Mouse (Mus musculus): ENCODE data around the gene Plppr1.

- TF ChIP-seq CTCF (IDR thresholded peaks at IDR 0.05; ENCODE audit: borderline replicate concordance, extremely low read depth, insufficient read depth, insufficient read length) (no peak), POLR2A (IDR thresholded peaks at IDR 0.05; ENCODE audit: borderline replicate concordance, extremely low read depth, insufficient read depth, insufficient read length, poor library complexity, severe bottlenecking) (no peak)
Measured at GRCm38 (mm10) chr4:49350470-49350869, 291.4 kb downstream of the Plppr1 start.

Data from brain, embryonic 14.5 days (tissue).